Mouse (Mus musculus) ES-E14 (cell line): Measurements from ENCODE around the gene Kcnk16. TPM values are rescaled to one million over a fixed set of nuclear protein-coding genes. Genes with fewer than 3 reads are reported as not detected.

ENCODE experiments used
- DNase-seq: peaks from one replicate; pipeline ENCODE4 v3.0.0-alpha.2; 2013; ENCODE audit warnings: low read depth, low spot score
- H3K27ac ChIP-seq: 2 replicates; pipeline ENCODE4 v1.5.1; 2012; ENCODE audit warnings: low read depth, mild to moderate bottlenecking, low read length, moderate library complexity, mixed read lengths; ENCODE audit not compliant: poor library complexity, insufficient read depth, severe bottlenecking
- H3K36me3 ChIP-seq: 2 replicates; pipeline ENCODE4 v1.6.1; 2012; ENCODE audit warnings: mild to moderate bottlenecking, low read length, moderate library complexity, mixed read lengths; ENCODE audit not compliant: control insufficient read depth, poor library complexity, insufficient read depth, severe bottlenecking
- H3K4me1 ChIP-seq, 2 experiments: fragments of 150-350 bp in 1 of 2; sonication (generic) in 1 of 2; 2 replicates each; pipeline ENCODE4 v1.6.1; 2012; ENCODE audit warnings: low read length in 2 of 2, mild to moderate bottlenecking in 1 of 2, mixed read lengths in 1 of 2; ENCODE audit not compliant: control insufficient read depth in 2 of 2, insufficient read depth in 2 of 2, poor library complexity in 1 of 2
- H3K4me3 ChIP-seq, 2 experiments: fragments of 150-350 bp in 1 of 2; sonication (generic) in 1 of 2; 2 replicates each; pipeline ENCODE4 v1.5.1; 2012; ENCODE audit warnings: low read length in 2 of 2, low read depth in 1 of 2, mild to moderate bottlenecking in 1 of 2, mixed read lengths in 1 of 2; ENCODE audit not compliant: insufficient read depth in 1 of 2, poor library complexity in 1 of 2, severe bottlenecking in 1 of 2
- H3K9ac ChIP-seq: 2 replicates; pipeline ENCODE4 v1.6.1; 2012; ENCODE audit warnings: low read depth, mild to moderate bottlenecking, low read length, mixed read lengths; ENCODE audit not compliant: poor library complexity, insufficient read depth, severe bottlenecking
- H3K9me3 ChIP-seq: fragments of 150-350 bp; sonication (generic); 2 replicates; pipeline ENCODE4 v1.6.1; 2012; ENCODE audit warnings: low read depth, mild to moderate bottlenecking, low read length; ENCODE audit not compliant: control insufficient read depth, insufficient read depth
- CHD2 ChIP-seq: IDR thresholded peaks from 2 replicates; pipeline ENCODE4 v1.6.1; 2014; ENCODE audit warnings: mild to moderate bottlenecking, low read depth, low read length, inconsistent platforms
- HCFC1 ChIP-seq: IDR thresholded peaks from 2 replicates; pipeline ENCODE4 v1.6.1; 2012; ENCODE audit warnings: low read length, inconsistent platforms, borderline replicate concordance; ENCODE audit not compliant: insufficient read depth
- MAFK ChIP-seq: IDR thresholded peaks from 2 replicates; pipeline ENCODE4 v1.6.1; 2014; ENCODE audit warnings: mild to moderate bottlenecking, low read depth, low read length, inconsistent platforms; ENCODE audit not compliant: insufficient read depth
- ZC3H11A ChIP-seq: IDR thresholded peaks from 2 replicates; pipeline ENCODE4 v1.6.1; 2012; ENCODE audit warnings: low read depth, mild to moderate bottlenecking, inconsistent platforms, low read length, borderline replicate concordance
- ZNF384 ChIP-seq: IDR thresholded peaks from 2 replicates; pipeline ENCODE4 v1.6.1; 2012; ENCODE audit warnings: low read depth, low read length, inconsistent platforms
- in situ Hi-C, 2 experiments: fragments of 600-800 bp; cut with MboI; formaldehyde crosslinking; loops; one replicate each; pipeline ENCODE4 v1.15.1; 2025; ENCODE audit warnings: low sequenced_read_pairs in 2 of 2, inconsistent platforms in 1 of 2; ENCODE audit not compliant: unreplicated experiment in 2 of 2
- total RNA-seq: library from RNA; depleted of rRNA; stranded (reverse); fragments of 300-350 nt; gene quantifications from 2 replicates; pipeline ENCODE4 v1.2.3, GENCODE M21; 2012

The Kcnk16 gene
- total RNA-seq, 1 experiment: not detected

- peak overlapping the region; percentile 24; the same call in 1 of the 2 replicates for H3K9ac ChIP-seq
- no peak for DNase-seq
- no peaks in the 10 kb centered on the region for H3K9me3 ChIP-seq
- H3K4me1 ChIP-seq: peaks cover 22 to 24% of the 10 kb centered on the region in 2 experiments
- no peaks in the 10 kb centered on the region for H3K36me3 ChIP-seq
- TF ChIP-seq ZC3H11A (no peak), CHD2 (peak; percentile 59; the same call in 1 of the 2 replicates), ZNF384 (no peak)
- peak overlapping the region; percentile 81 for H3K27ac ChIP-seq
- H3K4me3 ChIP-seq: 0 out of 4 replicates have a peak overlapping the region, but pooled peaks of 1 of the 2 experiments have one; percentile 8
- in situ Hi-C loops: no loop called here
Measured at GRCm38 (mm10) chr14:20221083-20221482, 47.9 kb downstream of the Kcnk16 start.

- Histone ChIP-seq H3K4me1 (peaks cover 28 to 32% of the 10 kb centered on the region in 2 experiments), H3K9me3 (no peaks in the 10 kb centered on the region), H3K9ac (peak overlapping the region; percentile 24; the same call in 1 of the 2 replicates), H3K36me3 (no peaks in the 10 kb centered on the region), H3K27ac (peak overlapping the region; percentile 81; the same call in 1 of the 2 replicates), H3K4me3 (no peak overlapping the region; a peak in 1 of 4 replicates)
- in situ Hi-C loops: no loop called here
- no peak for DNase-seq
- TF ChIP-seq HCFC1 (no peak), MAFK (no peak), CHD2 (no peak), ZC3H11A (no peak), ZNF384 (no peak)
Measured at GRCm38 (mm10) chr14:20219849-20220248, 49.1 kb downstream of the Kcnk16 start.

GRCm38 (mm10) chr14:20217299-20217864 lies 51.6 kb downstream of the Kcnk16 start:
- Histone ChIP-seq H3K9ac (peak overlapping the region; percentile 63), H3K27ac (peak overlapping the region; percentile 100), H3K4me1 (peaks cover 33 to 40% of the 10 kb centered on the region in 2 experiments), H3K36me3 (no peaks in the 10 kb centered on the region), H3K4me3 (peak overlapping the region; percentile 17 to 47; a peak in 3 of 4 replicates), H3K9me3 (no peaks in the 10 kb centered on the region)
- in situ Hi-C loops: no loop called here
- TF ChIP-seq ZC3H11A: no peak
- peak; percentile 80 for TF ChIP-seq CHD2
- no peak; the same call in 1 of the 2 replicates for TF ChIP-seq HCFC1
- peak; percentile 98 for TF ChIP-seq ZNF384
- DNase-seq: peak; percentile 77

- H3K4me1 ChIP-seq: peaks cover 32 to 40% of the 10 kb centered on the region in 2 experiments
- peak overlapping the region; percentile 1 to 47; a peak in 3 of 4 replicates for H3K4me3 ChIP-seq
- peak overlapping the region; percentile 100 for H3K27ac ChIP-seq
- no peaks in the 10 kb centered on the region for H3K36me3 ChIP-seq
- H3K9ac ChIP-seq: peak overlapping the region; percentile 63
- in situ Hi-C loops: no loop called here
- no peaks in the 10 kb centered on the region for H3K9me3 ChIP-seq
- DNase-seq: peak; percentile 73
- TF ChIP-seq CHD2 (no peak), ZNF384 (no peak), HCFC1 (0 out of 2 replicates have a peak, but pooled peaks have one; percentile 46), MAFK (no peak)
Measured at GRCm38 (mm10) chr14:20216561-20217298, 52.3 kb downstream of the Kcnk16 start.
